Mouse (Mus musculus) midbrain, embryonic 13.5 days (tissue): Measurements from ENCODE around the gene Fos. TPM values are rescaled to one million over a fixed set of nuclear protein-coding genes. Genes with fewer than 3 reads are reported as not detected.

Experiments used
- ATAC-seq: fragments of 200-750 bp; cut with Nextera tagmentation; 2 replicates; pipeline ENCODE4 v1.8.0; 2017; ENCODE audit warnings: mild to moderate bottlenecking, moderate TSS enrichment, moderate library complexity
- H3K27ac ChIP-seq: fragments of 300-500 bp; sonication (generic); 2 replicates; pipeline ENCODE4 v1.5.1; 2015; ENCODE audit warnings: inconsistent platforms, mild to moderate bottlenecking, moderate library complexity
- H3K27me3 ChIP-seq: fragments of 300-500 bp; sonication (generic); 2 replicates; pipeline ENCODE4 v1.6.1; 2015; ENCODE audit warnings: mild to moderate bottlenecking, inconsistent platforms
- H3K36me3 ChIP-seq: fragments of 300-500 bp; sonication (generic); 2 replicates; pipeline ENCODE4 v1.6.1; 2015; ENCODE audit warnings: mild to moderate bottlenecking, inconsistent platforms
- H3K4me1 ChIP-seq: fragments of 300-500 bp; sonication (generic); replicated peaks from 2 replicates; pipeline ENCODE4 v1.6.1; 2015; ENCODE audit warnings: inconsistent platforms
- H3K4me2 ChIP-seq: fragments of 300-500 bp; sonication (generic); replicated peaks from 2 replicates; pipeline ENCODE4 v1.6.1; 2015; ENCODE audit warnings: moderate library complexity, mild to moderate bottlenecking, inconsistent platforms
- H3K4me3 ChIP-seq: fragments of 300-500 bp; sonication (generic); replicated peaks from 2 replicates; pipeline ENCODE4 v1.5.1; 2015; ENCODE audit warnings: mild to moderate bottlenecking, inconsistent platforms
- H3K9ac ChIP-seq: fragments of 300-500 bp; sonication (generic); replicated peaks from 2 replicates; pipeline ENCODE4 v1.6.1; 2015; ENCODE audit warnings: mild to moderate bottlenecking, inconsistent platforms
- H3K9me3 ChIP-seq: fragments of 300-500 bp; sonication (generic); 2 replicates; pipeline ENCODE4 v1.6.1; 2016; ENCODE audit warnings: mild to moderate bottlenecking, inconsistent platforms
- WGBS: fragments of 180-500 bp; shearing (Covaris S2); methylation state at CpG from one replicate; pipeline ENCODE4 v1.1.7; 2015; 5-methylcytosine and 5-hydroxymethylcytosine counted together
- polyA plus RNA-seq: library from polyadenylated mRNA; unstranded; fragments of >200 nt; fragmentation: Nextera tagmentation; extraction: Ambion mirVana; gene quantifications from 2 replicates; pipeline ENCODE4 v1.2.1, GENCODE M21; 2015

Fos gene
- polyA plus RNA-seq, 1 experiment from 2014 or later = 0.90 TPM

- Histone ChIP-seq H3K4me1 (peaks cover 7% of the 10 kb centered on the region), H3K4me3 (no peak overlapping the region), H3K27ac (no peak overlapping the region), H3K27me3 (no peaks in the 10 kb centered on the region), H3K9ac (no peak overlapping the region), H3K9me3 (no peaks in the 10 kb centered on the region), H3K4me2 (no peak overlapping the region), H3K36me3 (no peaks in the 10 kb centered on the region)
- 90% methylated on average over 6 of the region's 6 CpGs for whole genome bisulfite sequencing
- no peak for ATAC-seq
Observed at GRCm38 (mm10) chr12:85447009-85447408, 26.7 kb upstream of the Fos start.

GRCm38 (mm10) chr12:85447490-85447889 is 26.2 kb upstream of the Fos start:
- no peak for ATAC-seq
- H3K27ac ChIP-seq = no peak overlapping the region
- H3K4me1 ChIP-seq = peaks cover 11% of the 10 kb centered on the region
- WGBS = 73% methylated on average over 4 of the region's 4 CpGs
- no peak overlapping the region for H3K4me3 ChIP-seq
- no peak overlapping the region for H3K4me2 ChIP-seq
- H3K9ac ChIP-seq = no peak overlapping the region
- H3K27me3 ChIP-seq = no peaks in the 10 kb centered on the region
- H3K36me3 ChIP-seq = no peaks in the 10 kb centered on the region
- H3K9me3 ChIP-seq = no peaks in the 10 kb centered on the region

- Histone ChIP-seq H3K27ac (no peak overlapping the region), H3K4me3 (no peak overlapping the region), H3K27me3 (no peaks in the 10 kb centered on the region), H3K4me1 (peaks cover 9% of the 10 kb centered on the region), H3K9ac (no peak overlapping the region), H3K9me3 (no peaks in the 10 kb centered on the region), H3K36me3 (no peaks in the 10 kb centered on the region), H3K4me2 (no peak overlapping the region)
- WGBS = 89% methylated on average over 1 of the region's 1 CpGs
- ATAC-seq = no peak
Observed at GRCm38 (mm10) chr12:85449478-85449877, 24.2 kb upstream of the Fos start.

- H3K9me3 ChIP-seq = no peaks in the 10 kb centered on the region
- H3K27ac ChIP-seq = no peak overlapping the region
- 44% methylated on average over 22 of the region's 22 CpGs for WGBS
- no peaks in the 10 kb centered on the region for H3K36me3 ChIP-seq
- H3K4me3 ChIP-seq = no peak overlapping the region
- 0 out of 2 replicates have a peak overlapping the region, but pooled peaks have one; percentile 19 for H3K9ac ChIP-seq
- no peak for ATAC-seq
- H3K27me3 ChIP-seq = no peaks in the 10 kb centered on the region
- H3K4me2 ChIP-seq = no peak overlapping the region
- H3K4me1 ChIP-seq = peaks cover 19% of the 10 kb centered on the region
Observed at GRCm38 (mm10) chr12:85451693-85452491, 21.8 kb upstream of the Fos start.

GRCm38 (mm10) chr12:85455065-85456058 is 18.3 kb upstream of the Fos start:
- WGBS = 2% methylated on average over 44 of the region's 44 CpGs
- ATAC-seq = peak; percentile 99
- H3K27ac ChIP-seq = peak overlapping the region; percentile 91

GRCm38 (mm10) chr12:85456276-85456675 is 17.4 kb upstream of the Fos start:
- no peak overlapping the region for H3K9ac ChIP-seq
- no peaks in the 10 kb centered on the region for H3K36me3 ChIP-seq
- no peak for ATAC-seq
- H3K4me2 ChIP-seq = peak overlapping the region; percentile 80
- H3K4me1 ChIP-seq = peaks cover 19% of the 10 kb centered on the region
- WGBS = 78% methylated on average over 4 of the region's 4 CpGs
- H3K27ac ChIP-seq = no peak overlapping the region
- 0 out of 2 replicates have a peak overlapping the region, but pooled peaks have one; percentile 52 for H3K4me3 ChIP-seq
- H3K9me3 ChIP-seq = no peaks in the 10 kb centered on the region
- no peaks in the 10 kb centered on the region for H3K27me3 ChIP-seq

More at GRCm38 (mm10) chr12:85455065-85456058, 18.3 kb upstream of the Fos start:
- Histone ChIP-seq H3K9me3 (no peaks in the 10 kb centered on the region), H3K4me2 (peak overlapping the region; percentile 80), H3K27me3 (no peaks in the 10 kb centered on the region), H3K4me1 (peaks cover 19% of the 10 kb centered on the region), H3K36me3 (no peaks in the 10 kb centered on the region), H3K9ac (peak overlapping the region; percentile 65), H3K4me3 (peak overlapping the region; percentile 52)

GRCm38 (mm10) chr12:85456966-85457505 is 16.7 kb upstream of the Fos start:
- H3K36me3 ChIP-seq = no peaks in the 10 kb centered on the region
- no peak overlapping the region for H3K4me2 ChIP-seq
- H3K4me3 ChIP-seq = no peak overlapping the region
- peaks cover 20% of the 10 kb centered on the region for H3K4me1 ChIP-seq
- no peak for ATAC-seq
- H3K9ac ChIP-seq = no peak overlapping the region
- WGBS = 79% methylated on average over 13 of the region's 13 CpGs
- H3K9me3 ChIP-seq = no peaks in the 10 kb centered on the region
- no peaks in the 10 kb centered on the region for H3K27me3 ChIP-seq
- no peak overlapping the region for H3K27ac ChIP-seq

- ATAC-seq = no peak
Observed at GRCm38 (mm10) chr12:85459820-85460219, 13.9 kb upstream of the Fos start.

GRCm38 (mm10) chr12:85461913-85462663 is 11.6 kb upstream of the Fos start:
- Histone ChIP-seq H3K27ac (no peak overlapping the region), H3K4me2 (no peak overlapping the region), H3K27me3 (0 out of 2 replicates have a peak, but pooled peaks cover 4% of the 10 kb centered on the region), H3K4me1 (peaks cover 7% of the 10 kb centered on the region), H3K4me3 (no peak overlapping the region), H3K9ac (0 out of 2 replicates have a peak overlapping the region, but pooled peaks have one; percentile 14), H3K36me3 (no peaks in the 10 kb centered on the region), H3K9me3 (no peaks in the 10 kb centered on the region)
- WGBS = 47% methylated on average over 21 of the region's 21 CpGs
- ATAC-seq = no peak

More at GRCm38 (mm10) chr12:85459820-85460219, 13.9 kb upstream of the Fos start:
- H3K27me3 ChIP-seq = 0 out of 2 replicates have a peak, but pooled peaks cover 3% of the 10 kb centered on the region
- no peak overlapping the region for H3K4me2 ChIP-seq
- H3K9me3 ChIP-seq = no peaks in the 10 kb centered on the region
- H3K9ac ChIP-seq = no peak overlapping the region
- H3K27ac ChIP-seq = no peak overlapping the region
- WGBS = 70% methylated on average over 4 of the region's 4 CpGs
- no peaks in the 10 kb centered on the region for H3K36me3 ChIP-seq
- no peak overlapping the region for H3K4me3 ChIP-seq
- peaks cover 14% of the 10 kb centered on the region for H3K4me1 ChIP-seq

- H3K4me3 ChIP-seq = no peak overlapping the region
- H3K27ac ChIP-seq = no peak overlapping the region
- no peaks in the 10 kb centered on the region for H3K9me3 ChIP-seq
- no peak for ATAC-seq
- H3K4me1 ChIP-seq = peaks cover 7% of the 10 kb centered on the region
- WGBS = 62% methylated on average over 7 of the region's 7 CpGs
- no peak overlapping the region for H3K9ac ChIP-seq
- H3K4me2 ChIP-seq = no peak overlapping the region
- H3K36me3 ChIP-seq = no peaks in the 10 kb centered on the region
- H3K27me3 ChIP-seq = 0 out of 2 replicates have a peak, but pooled peaks cover 4% of the 10 kb centered on the region
Observed at GRCm38 (mm10) chr12:85462802-85463201, 10.9 kb upstream of the Fos start.

GRCm38 (mm10) chr12:85464431-85464830 is 9.3 kb upstream of the Fos start:
- Histone ChIP-seq H3K4me3 (no peak overlapping the region), H3K4me2 (no peak overlapping the region), H3K27ac (no peak overlapping the region), H3K9ac (no peak overlapping the region), H3K9me3 (no peaks in the 10 kb centered on the region), H3K36me3 (no peaks in the 10 kb centered on the region), H3K4me1 (peaks cover 7% of the 10 kb centered on the region), H3K27me3 (0 out of 2 replicates have a peak, but pooled peaks cover 4% of the 10 kb centered on the region)
- 82% methylated on average over 5 of the region's 5 CpGs for WGBS
- ATAC-seq = no peak
